Mouse (Mus musculus) MEL (cell line): ENCODE results near the gene Iqsec1.

Source experiments
- HCFC1 ChIP-seq: IDR thresholded peaks from 2 replicates; pipeline ENCODE4 v1.6.1; 2012; ENCODE audit warnings: low read depth, mild to moderate bottlenecking, inconsistent platforms, low read length, improper control_type of control experiment, moderate library complexity
- ZKSCAN1 ChIP-seq: IDR thresholded peaks from 2 replicates; pipeline ENCODE4 v1.6.1; 2012; ENCODE audit warnings: low read depth, mild to moderate bottlenecking, inconsistent platforms, low read length, improper control_type of control experiment, moderate library complexity

DNA sequence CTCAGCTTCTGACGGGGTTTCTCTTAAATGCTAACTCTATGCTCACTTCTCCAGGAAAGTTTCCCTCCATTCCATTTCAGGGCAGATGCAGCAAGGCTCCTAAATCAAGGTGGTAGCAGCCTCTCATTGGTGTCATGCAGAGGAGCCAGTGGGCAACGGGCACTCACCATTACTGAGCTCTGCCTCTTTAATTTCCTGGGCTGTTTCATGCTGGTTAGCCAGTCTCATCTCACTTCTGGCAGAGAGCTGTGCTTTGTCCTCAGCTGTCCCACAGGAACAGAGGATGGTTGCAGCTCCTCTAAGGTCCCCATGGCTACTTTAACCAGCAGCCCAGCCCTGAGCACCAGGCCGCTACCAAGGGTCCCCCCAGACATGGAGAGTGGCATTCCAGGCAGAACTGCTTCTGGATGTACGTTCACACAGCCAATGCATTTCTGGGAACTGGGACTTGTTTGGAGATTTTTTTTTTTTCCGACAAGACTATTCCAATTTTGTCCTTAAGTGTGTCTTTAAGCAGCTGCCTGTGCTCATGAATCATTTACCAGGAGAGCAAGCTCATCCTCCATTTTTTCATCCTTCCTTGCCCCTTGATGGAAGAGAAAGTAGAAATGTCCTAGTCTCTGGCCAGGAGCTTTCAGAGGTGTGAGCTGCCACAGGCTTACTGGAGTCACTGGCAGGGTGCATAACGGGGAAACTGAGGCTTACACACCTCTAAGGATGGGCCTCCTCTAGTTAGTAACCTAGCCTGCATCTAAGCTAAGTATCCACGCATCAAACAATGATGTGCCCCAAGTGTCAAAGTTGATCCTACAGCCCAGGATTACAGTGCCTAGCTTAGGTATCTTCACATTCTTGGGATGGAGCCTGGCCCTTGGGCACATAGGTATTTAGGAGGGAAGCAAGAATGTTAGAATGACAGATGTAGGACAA is 98.9 kb downstream of the Iqsec1 start:
- TF ChIP-seq HCFC1 = no peak
- no peak for TF ChIP-seq ZKSCAN1
